Mouse (Mus musculus): ENCODE measurements around the gene Arsg. TPM values are rescaled to one million over a fixed set of nuclear protein-coding genes. Genes with fewer than 3 reads are reported as not detected.
A peak's percentile ranks its signal among the peaks of the same experiment; 100 is the strongest.

Gene Arsg
- total and polyA plus RNA-seq, 3 experiments, result 0.79 to 3.3 (median 1.4) TPM

DNA sequence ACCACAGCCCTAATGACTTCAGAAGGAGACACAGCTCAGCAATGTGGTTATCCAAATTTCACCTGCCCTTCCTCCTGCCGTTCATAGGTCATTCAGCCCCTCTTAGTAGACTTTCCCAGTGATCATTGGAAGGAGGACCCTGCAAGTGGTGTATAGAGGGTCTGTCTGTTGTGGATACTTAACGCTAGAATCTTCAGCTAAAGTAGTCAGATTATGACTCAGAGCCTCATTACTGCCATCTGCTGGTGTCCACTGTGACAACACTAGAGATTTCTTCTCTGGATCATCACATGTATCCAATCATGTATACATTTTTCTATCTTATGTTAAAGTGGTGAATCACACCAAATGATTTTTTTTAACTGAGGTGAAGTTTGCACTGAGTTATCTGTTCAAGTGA is 148.0 kb downstream of the Arsg start:
- peaks cover 2 to 4% of the 10 kb centered on the region in 2 experiments; a peak in 3 of 4 replicates for H3K4me1 ChIP-seq (ENCODE audit: control insufficient read depth in 1 of 2, insufficient read depth in 2 of 2)
- dilution Hi-C loops (cut with MboI; ENCODE audit: extremely low pct_ligation_motif_present, extremely low pct_unique_long_range_greater_than_20kb, low sequenced_read_pairs) (no loop called here), in situ Hi-C loops (cut with MboI; ENCODE audit: low pct_ligation_motif_present, low pct_unique_long_range_greater_than_20kb, low sequenced_read_pairs) (no loop called here)
- no peaks in the 10 kb centered on the region for H3K36me3 ChIP-seq (replicated peaks in 1 of 2; ENCODE audit: control insufficient read depth in 1 of 2, insufficient read depth in 1 of 2, low read length in 1 of 2)
- H3K9me3 ChIP-seq (replicated peaks; ENCODE audit: low read length), result peaks cover 6% of the 10 kb centered on the region
- peak; percentile 78 for DNase-seq (ENCODE audit: extremely low read depth)
- no peaks in the 10 kb centered on the region for H3K79me2 ChIP-seq (replicated peaks; ENCODE audit: control insufficient read depth, extremely low read depth, insufficient read depth, poor library complexity, severe bottlenecking)
- no peaks in the 10 kb centered on the region for H3K27me3 ChIP-seq (replicated peaks)
- peak overlapping the region; percentile 54; the same call in 1 of the 2 replicates for H3K4me2 ChIP-seq (ENCODE audit: insufficient read depth, low read depth, poor library complexity, severe bottlenecking)
- H3K4me3 ChIP-seq (replicated peaks in 1 of 3; ENCODE audit: low read depth in 2 of 3, low read length in 2 of 3, poor library complexity in 1 of 3), result no peak overlapping the region
- no peak overlapping the region for H3K27ac ChIP-seq (ENCODE audit: insufficient read depth, low read depth)
- TF ChIP-seq MAZ (IDR thresholded peaks at IDR 0.05; ENCODE audit: low read depth, low read length), result no peak
- TF ChIP-seq USF1 (IDR thresholded peaks at IDR 0.05; ENCODE audit: low read depth, low read length), result no peak
- no peak for TF ChIP-seq ZC3H11A (IDR thresholded peaks at IDR 0.05; ENCODE audit: low read depth, low read length)
- TF ChIP-seq TCF12 (IDR thresholded peaks at IDR 0.05; ENCODE audit: low read depth, low read length), result no peak
- no peak for TF ChIP-seq MAFK (IDR thresholded peaks at IDR 0.05; ENCODE audit: insufficient replicate concordance, low read length)
- TF ChIP-seq POLR2AphosphoS2 (IDR thresholded peaks at IDR 0.05; ENCODE audit: low read depth, low read length), result no peak
- peak; percentile 98 for TF ChIP-seq IRF4 (IDR thresholded peaks at IDR 0.05; ENCODE audit: low read depth, low read length)
- peak; percentile 55 for TF ChIP-seq RAD21 (IDR thresholded peaks at IDR 0.05; ENCODE audit: low read depth, low read length)
- no peak for TF ChIP-seq NRF1 (IDR thresholded peaks at IDR 0.05; ENCODE audit: low read depth, low read length)
- no peak for TF ChIP-seq NELFE (IDR thresholded peaks at IDR 0.05; ENCODE audit: low read depth, low read length)
- TF ChIP-seq MAX (IDR thresholded peaks at IDR 0.05; ENCODE audit: low read length), result no peak
- TF ChIP-seq CHD1 (IDR thresholded peaks at IDR 0.05; ENCODE audit: low read depth, low read length), result no peak
- peak; percentile 88 to 93 for TF ChIP-seq CTCF (conservative IDR thresholded peaks at IDR 0.05 in 1 of 2, IDR thresholded peaks at IDR 0.05 in 1 of 2; ENCODE audit: low read depth in 2 of 2, low read length in 2 of 2)
- TF ChIP-seq ZNF384 (IDR thresholded peaks at IDR 0.05; ENCODE audit: low read depth, low read length), result no peak
- TF ChIP-seq E2F4 (IDR thresholded peaks at IDR 0.05; ENCODE audit: insufficient replicate concordance, low read depth, low read length), result no peak
- TF ChIP-seq UBTF (IDR thresholded peaks at IDR 0.05; ENCODE audit: low read depth, low read length), result no peak
- TF ChIP-seq SMC3 (IDR thresholded peaks at IDR 0.05; ENCODE audit: low read depth, low read length), result peak; percentile 80
- no peak for TF ChIP-seq MEF2A (IDR thresholded peaks at IDR 0.05; ENCODE audit: borderline replicate concordance, low read depth, low read length)
- TF ChIP-seq ELF1 (IDR thresholded peaks at IDR 0.05; ENCODE audit: low read depth, low read length), result no peak
- TF ChIP-seq ETS1 (conservative IDR thresholded peaks at IDR 0.05; ENCODE audit: low read depth, low read length), result no peak
- no peak for TF ChIP-seq CHD2 (IDR thresholded peaks at IDR 0.05; ENCODE audit: low read length)
- no peak for TF ChIP-seq GABPA (IDR thresholded peaks at IDR 0.05; ENCODE audit: insufficient replicate concordance, low read depth, low read length)
- no peak for TF ChIP-seq ZMIZ1 (IDR thresholded peaks at IDR 0.05; ENCODE audit: low read depth, low read length)
- peak; percentile 91 for TF ChIP-seq JUN (IDR thresholded peaks at IDR 0.05; ENCODE audit: insufficient read depth, low read depth, low read length)
- no peak for TF ChIP-seq ZKSCAN1 (IDR thresholded peaks at IDR 0.05; ENCODE audit: borderline replicate concordance, low read depth, low read length)
- peak; percentile 52; the same call in 1 of the 2 replicates for TF ChIP-seq EP300 (IDR thresholded peaks at IDR 0.05; ENCODE audit: low read length)
- TF ChIP-seq JUND (conservative IDR thresholded peaks at IDR 0.05; ENCODE audit: low read depth, low read length), result peak; percentile 98
- no peak overlapping the region for H3K9ac ChIP-seq (ENCODE audit: insufficient read depth, low read depth)

Measured in CH12.LX (cell line).